Mouse (Mus musculus): ENCODE measurements around the gene Rbm44. TPM values are rescaled to one million over a fixed set of nuclear protein-coding genes. Genes with fewer than 3 reads are reported as not detected.

Gene Rbm44
- total RNA-seq, 1 experiment from 2014 or later, result 10.4 TPM

GRCm38 (mm10) chr1:91176026-91176425 lies 31.1 kb downstream of the Rbm44 start:
- peak; percentile 41 for ATAC-seq (replicated peaks; ENCODE audit: low read depth, poor library complexity, severe bottlenecking)

DNA sequence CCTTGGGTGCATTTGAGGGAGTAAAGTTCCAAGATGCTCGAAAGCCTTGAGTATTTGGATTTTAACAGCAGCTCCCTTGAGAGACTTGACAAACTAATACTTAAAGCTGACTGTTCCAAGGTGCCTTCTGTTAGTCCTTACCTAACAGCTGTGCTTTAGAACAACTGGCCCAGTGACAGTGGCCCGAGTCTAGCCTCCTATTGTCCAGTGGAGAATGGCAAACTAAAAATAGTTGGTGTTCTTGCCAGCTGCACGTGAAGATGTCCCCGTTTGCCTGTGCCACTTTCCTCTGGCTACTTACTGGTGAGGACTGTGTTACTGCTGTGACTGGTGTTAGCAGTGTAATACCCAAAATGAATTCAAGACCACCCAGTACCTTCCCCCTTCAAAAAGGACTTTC lies 32.0 kb downstream of the Rbm44 start:
- ATAC-seq (replicated peaks; ENCODE audit: low read depth, poor library complexity, severe bottlenecking), result no peak

DNA sequence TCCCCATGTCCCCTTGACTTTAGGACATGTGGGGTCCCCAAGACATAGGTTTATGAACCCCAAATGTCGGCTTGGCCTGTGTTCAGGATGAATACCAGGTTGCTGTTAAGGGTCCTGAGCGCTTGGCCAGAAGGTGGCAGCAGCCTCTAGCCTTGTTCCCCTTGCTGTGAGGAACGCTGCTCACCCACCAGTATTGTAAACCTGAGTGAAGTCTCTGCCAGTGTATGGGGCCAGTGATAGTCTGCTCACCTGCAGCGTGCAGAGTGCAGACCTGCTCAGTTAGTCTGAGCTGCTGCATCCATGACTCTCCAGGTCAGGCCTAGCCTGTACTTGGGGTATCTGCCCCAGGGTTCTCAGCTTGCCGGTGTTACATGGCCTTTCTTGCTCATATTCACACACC lies 34.2 kb downstream of the Rbm44 start:
- peak; percentile 73 for ATAC-seq (replicated peaks; ENCODE audit: low read depth, poor library complexity, severe bottlenecking)

GRCm38 (mm10) chr1:91179533-91180173 lies 34.8 kb downstream of the Rbm44 start, which contains the start of gene Ramp1:
Gene Ramp1, plus strand, starts transcription at chr1:91179822.
- ATAC-seq (replicated peaks; ENCODE audit: low read depth, poor library complexity, severe bottlenecking), result peak; percentile 45

DNA sequence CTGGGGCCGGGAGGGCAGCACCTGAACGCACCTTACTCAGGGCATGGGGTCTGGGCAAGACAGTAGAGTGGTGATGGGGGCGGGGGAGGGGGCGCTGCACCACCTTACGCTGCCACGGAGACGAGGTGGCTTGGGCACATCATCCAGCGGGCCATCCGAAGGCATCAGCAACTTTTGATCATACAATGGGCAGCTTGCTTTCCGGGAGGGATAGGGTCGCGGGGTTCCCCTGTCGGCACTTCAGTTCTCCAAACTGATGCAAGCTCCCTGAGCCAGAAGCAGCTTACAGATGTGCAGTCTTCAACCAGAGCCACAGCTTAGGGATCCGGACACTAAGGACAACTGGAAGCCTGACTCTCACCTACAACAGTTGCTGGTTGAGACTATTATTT lies 35.3 kb downstream of the Rbm44 start:
- no peak for ATAC-seq (replicated peaks; ENCODE audit: low read depth, poor library complexity, severe bottlenecking)

DNA sequence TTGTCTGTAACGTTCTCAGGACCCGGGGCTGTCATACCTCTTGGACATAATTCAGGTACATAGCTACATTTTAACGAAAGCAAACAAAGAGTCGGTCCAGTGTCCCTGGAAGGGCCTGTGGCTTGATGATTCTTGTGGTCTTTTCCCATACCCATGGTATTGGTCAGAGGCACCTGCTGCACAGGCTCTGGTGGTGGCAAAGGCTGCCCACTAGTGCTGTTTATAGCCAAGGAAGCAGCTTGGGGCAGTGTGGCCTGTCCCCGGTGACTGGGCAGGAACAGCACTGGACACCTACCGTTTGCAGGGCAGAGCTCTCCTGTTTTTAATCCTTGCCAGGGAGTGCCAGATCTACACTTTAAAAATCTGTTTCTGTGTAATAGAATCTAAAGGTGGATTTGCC lies 35.8 kb downstream of the Rbm44 start:
- no peak for ATAC-seq (replicated peaks; ENCODE audit: low read depth, poor library complexity, severe bottlenecking)

DNA sequence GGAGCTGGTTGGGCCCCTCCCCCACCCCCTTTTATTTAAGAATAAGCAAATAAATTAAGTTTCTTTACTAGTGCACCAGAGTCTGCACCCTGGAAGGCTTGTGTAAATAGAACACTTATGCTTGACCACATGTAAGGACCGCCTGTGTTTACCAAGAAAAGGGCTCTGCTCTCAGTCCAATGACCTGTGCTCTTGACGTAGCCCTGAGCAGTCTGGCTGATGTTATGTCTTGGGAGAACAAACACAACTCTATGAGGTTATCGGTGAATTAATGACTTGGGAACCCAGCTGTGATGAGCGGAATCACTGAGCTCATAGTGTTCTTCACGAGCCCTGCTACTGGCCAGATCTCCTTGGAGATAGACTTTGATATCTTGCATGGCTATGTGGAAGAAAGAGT lies 36.4 kb downstream of the Rbm44 start:
- no peak for ATAC-seq (replicated peaks; ENCODE audit: low read depth, poor library complexity, severe bottlenecking)

GRCm38 (mm10) chr1:91181784-91182450 lies 37.0 kb downstream of the Rbm44 start:
- no peak for ATAC-seq (replicated peaks; ENCODE audit: low read depth, poor library complexity, severe bottlenecking)

DNA sequence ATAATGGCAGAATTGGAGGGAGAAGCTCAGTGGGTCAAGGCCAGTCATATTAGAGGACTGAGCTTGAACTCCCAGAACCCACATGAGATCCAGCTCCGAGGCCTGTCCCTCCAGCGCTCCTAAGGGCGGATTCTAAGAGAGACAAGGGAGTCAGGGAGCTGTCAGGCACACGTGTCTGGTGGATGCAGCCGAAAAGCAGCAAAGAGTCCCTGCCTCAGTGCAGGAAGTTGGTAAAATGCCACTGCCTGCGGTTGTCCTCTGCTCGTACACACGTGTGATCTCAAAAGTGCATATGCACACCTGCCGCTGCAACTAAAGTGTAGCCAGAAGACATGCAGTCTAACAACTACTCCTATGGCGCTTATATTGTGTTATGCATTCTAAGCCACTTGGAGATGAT lies 38.4 kb downstream of the Rbm44 start:
- ATAC-seq (replicated peaks; ENCODE audit: low read depth, poor library complexity, severe bottlenecking), result no peak

DNA sequence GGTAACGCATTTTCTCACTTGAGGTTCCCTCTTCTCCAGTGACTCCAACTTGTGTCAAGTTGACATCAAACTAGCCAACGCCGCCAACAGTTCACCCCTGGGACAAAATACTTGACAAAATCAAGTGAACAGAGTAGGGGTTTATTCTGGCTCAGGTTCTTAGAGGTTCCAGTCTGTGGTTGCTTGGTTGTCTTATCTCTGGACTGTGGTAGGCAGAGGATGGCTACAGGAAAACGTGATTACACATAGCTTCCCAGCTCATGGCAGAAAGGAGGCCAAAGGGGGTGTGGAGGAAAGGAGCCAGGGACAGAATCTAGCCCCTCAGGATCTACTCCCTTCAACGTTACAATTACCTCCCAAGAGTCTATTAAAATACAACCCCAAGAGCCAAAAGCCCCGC lies 41.8 kb downstream of the Rbm44 start:
- peak; percentile 26 for ATAC-seq (replicated peaks; ENCODE audit: low read depth, poor library complexity, severe bottlenecking)

DNA sequence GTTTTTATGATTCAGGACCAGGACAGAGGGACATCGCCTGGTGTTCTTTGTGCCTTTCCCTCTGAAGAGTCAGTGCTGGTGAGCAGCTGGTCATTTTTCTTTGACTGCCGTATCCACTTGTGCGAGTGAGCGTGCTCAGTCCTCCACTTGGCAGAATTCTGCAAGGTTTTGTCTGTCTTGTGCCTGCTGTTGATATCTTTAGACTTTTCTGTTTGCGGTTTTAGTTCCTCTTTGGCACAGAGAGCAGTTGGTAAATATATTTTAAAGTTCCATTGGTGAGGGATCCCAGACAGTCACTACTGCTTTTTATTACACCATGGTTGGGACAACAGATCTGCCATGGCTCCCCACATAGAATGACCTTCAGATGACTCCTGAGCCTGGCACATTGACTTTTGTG lies 42.4 kb downstream of the Rbm44 start:
- peak; percentile 70 for ATAC-seq (replicated peaks; ENCODE audit: low read depth, poor library complexity, severe bottlenecking)

DNA sequence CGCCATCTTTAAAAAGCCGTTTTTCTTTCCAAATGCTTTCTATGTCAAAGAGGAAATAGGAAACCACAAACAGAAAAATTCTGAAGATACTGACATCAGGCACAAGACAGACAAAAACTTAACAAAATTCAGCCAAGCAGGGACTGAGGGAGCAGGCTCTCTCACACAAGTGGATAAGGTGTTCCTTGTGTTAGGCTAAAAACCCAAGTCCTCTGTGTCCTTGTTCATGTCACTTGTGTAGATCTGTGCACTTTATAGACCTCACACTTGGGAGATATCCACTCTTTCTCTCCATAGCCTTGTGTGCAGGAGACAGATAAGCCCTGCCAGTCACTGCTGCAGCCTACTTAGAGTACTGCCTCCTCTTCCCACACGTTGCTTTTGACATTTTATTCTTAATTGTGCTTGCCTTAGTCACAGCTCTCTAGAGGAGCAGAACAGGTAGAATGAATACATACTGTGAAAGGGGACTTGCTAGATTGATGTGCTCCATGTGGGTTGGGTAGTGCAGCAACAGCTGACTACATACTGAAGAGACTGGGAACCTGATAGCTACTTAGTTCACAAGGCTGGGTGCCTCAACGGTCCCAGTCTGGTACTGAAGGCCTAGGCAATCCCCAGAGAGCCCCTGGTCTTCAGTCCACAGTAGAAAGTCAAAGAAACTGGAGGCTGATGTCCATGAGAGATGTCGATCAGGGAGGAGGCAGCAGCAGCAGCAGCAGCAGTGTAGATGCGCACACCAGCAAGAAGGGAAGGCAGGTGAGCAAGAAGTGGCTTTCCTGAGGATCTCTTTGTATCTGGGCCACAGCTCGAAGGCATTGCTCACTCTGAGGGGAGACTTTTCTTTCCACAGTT lies 43.1 kb downstream of the Rbm44 start:
- peak; percentile 63 for ATAC-seq (replicated peaks; ENCODE audit: low read depth, poor library complexity, severe bottlenecking)

- no peak for ATAC-seq (replicated peaks; ENCODE audit: low read depth, poor library complexity, severe bottlenecking)
These were observed 44.1 kb downstream of the Rbm44 start for GRCm38 (mm10) chr1:91188851-91189460.

GRCm38 (mm10) chr1:91192184-91192583 lies 47.3 kb downstream of the Rbm44 start:
- ATAC-seq (replicated peaks; ENCODE audit: low read depth, poor library complexity, severe bottlenecking), result no peak

DNA sequence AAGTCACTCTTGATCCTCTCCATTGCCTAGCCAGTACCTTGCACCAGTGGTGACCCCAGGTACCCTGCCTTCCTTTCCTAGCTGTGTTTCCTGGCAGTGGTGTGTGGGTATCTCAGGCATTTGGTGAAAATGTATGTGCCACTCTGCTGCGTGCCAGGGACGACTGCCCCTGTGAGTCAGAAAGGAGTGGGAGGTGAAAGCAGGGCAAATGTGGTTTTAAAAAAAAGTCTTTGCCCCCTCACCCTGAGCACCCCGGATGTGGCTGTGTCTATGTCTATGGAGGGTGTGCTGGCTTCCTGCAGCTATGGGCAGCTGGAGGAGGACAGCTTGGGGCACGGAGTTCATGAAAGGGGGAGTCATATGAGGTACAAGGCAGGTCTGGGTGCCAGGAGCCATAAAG lies 48.4 kb downstream of the Rbm44 start:
- ATAC-seq (replicated peaks; ENCODE audit: low read depth, poor library complexity, severe bottlenecking), result no peak

GRCm38 (mm10) chr1:91193680-91194079 lies 48.8 kb downstream of the Rbm44 start:
- ATAC-seq (replicated peaks; ENCODE audit: low read depth, poor library complexity, severe bottlenecking), result no peak

DNA sequence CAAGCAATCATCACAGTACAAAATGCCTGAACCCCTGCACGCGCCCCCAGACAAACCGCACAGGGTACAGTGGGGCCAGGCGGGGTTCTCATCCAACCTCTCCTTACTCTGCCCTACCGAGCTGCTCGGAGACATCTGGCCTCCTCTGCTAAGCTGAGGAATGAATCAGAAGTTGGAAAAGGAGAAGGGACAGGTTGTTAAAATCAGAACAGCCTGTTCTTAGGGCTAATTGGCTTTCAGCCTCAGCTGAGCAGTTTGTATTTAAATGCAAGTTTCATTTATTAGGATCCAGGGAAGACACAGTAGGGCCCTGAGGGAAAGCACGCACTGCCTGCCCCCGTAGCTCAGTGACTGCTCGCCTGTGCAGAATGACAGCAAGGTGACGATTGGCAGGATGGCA lies 54.9 kb downstream of the Rbm44 start:
- ATAC-seq (replicated peaks; ENCODE audit: low read depth, poor library complexity, severe bottlenecking), result no peak

DNA sequence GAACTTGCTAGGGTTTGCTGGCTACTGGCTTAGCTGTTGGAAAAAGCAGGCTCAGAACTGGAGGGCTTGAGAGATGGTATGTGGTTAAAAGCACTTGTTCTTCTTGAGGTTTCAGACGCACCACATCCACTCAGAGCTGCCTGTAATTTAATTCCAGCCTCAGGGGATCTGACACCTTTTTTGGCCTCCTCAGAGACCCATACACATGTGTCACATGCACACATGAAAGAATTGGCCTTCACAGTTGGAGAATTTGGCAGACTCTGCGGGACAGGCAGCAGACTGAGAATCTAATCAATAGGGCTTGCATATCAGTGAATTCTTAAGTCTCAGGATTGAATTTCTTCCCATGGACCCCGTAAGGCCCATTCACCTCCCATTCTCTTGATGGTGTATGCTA lies 56.2 kb downstream of the Rbm44 start:
- no peak for ATAC-seq (replicated peaks; ENCODE audit: low read depth, poor library complexity, severe bottlenecking)

- ATAC-seq (replicated peaks; ENCODE audit: low read depth, poor library complexity, severe bottlenecking), result no peak
These were observed 59.4 kb downstream of the Rbm44 start for GRCm38 (mm10) chr1:91204221-91204765.

- ATAC-seq (replicated peaks; ENCODE audit: low read depth, poor library complexity, severe bottlenecking), result no peak
These were observed 60.8 kb downstream of the Rbm44 start for GRCm38 (mm10) chr1:91205651-91206050.
